Mouse (Mus musculus) cerebellum, adult 2 months (tissue): Measurements from ENCODE around the gene Veph1.

Experiments used
- CTCF ChIP-seq: fragments of 200-500 bp; IDR thresholded peaks from 2 replicates; pipeline ENCODE4 v1.5.1; 2011; ENCODE audit warnings: low read depth, mild to moderate bottlenecking, control low read depth, low read length, moderate library complexity, borderline replicate concordance; ENCODE audit not compliant: insufficient read depth
- POLR2A ChIP-seq: fragments of 200-500 bp; IDR thresholded peaks from 2 replicates; pipeline ENCODE4 v1.6.1; 2011; ENCODE audit warnings: low read length, control low read depth, borderline replicate concordance; ENCODE audit not compliant: insufficient read depth

DNA sequence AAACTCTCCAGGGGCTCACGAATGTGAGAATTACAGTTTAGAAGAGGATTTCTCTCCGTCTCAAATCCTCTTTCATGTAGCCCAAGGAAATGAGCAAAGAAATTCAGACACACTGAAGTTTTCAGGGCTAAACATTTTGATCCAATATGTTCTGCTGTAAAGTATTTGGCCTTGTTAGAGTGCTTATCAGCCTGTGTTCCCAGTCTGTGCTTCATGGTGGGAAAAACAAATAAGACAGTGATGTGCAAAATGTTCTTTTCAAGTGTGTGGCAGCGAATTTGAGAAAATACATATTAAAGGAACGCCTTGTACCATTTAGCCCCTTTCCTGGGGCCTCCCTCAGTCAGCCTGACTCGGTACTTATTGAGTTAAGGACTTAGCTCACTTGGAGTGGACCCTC lies 213.2 kb downstream of the Veph1 start:
- TF ChIP-seq POLR2A, result no peak
- TF ChIP-seq CTCF, result no peak
